Mouse (Mus musculus) ovary, postnatal 14 days (tissue): ENCODE results near the gene Gm4969.

Source experiments
- DNase-seq: peaks from one replicate; pipeline ENCODE4 v3.0.0; 2022; ENCODE audit warnings: low spot score

Gm4969 gene

DNA sequence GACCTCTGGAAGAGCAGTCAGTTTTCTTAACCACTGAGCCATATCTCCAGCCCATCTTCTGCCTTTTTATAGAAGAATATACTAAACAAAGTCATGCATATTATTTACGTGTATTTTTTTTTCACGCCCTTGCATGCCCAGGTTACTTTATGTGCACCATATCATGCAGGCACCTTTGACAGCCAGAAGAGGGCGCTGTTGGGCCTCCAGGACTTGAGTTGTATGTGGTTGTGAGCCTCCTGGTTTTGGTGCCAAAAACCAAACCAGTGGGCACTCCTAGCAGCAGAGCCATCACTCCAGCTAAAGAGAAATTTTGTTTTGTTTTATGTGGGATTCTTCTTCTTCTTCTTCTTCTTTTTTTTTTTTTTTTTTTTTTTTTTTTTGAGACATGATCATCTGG, 48.7 kb downstream of the Gm4969 start:
- DNase-seq = no peak

DNA sequence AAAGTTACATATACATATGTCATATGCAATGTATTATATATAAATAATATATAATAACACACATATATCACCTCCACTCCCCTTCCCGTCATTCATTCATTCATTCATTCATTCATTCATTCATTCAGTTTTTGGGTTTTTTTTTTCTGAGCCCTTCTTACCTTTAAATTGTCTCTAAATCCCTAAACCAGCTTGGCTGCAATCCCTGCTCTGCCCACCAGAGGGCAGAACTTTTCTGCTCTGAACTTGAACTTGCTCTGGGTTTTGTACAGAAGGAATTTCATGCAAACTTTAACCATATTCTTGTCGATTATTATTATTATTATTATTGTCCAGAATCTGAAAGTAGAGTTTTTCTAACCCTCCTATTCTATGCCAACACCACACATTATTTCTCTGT, 49.5 kb downstream of the Gm4969 start:
- DNase-seq = peak; percentile 68

DNA sequence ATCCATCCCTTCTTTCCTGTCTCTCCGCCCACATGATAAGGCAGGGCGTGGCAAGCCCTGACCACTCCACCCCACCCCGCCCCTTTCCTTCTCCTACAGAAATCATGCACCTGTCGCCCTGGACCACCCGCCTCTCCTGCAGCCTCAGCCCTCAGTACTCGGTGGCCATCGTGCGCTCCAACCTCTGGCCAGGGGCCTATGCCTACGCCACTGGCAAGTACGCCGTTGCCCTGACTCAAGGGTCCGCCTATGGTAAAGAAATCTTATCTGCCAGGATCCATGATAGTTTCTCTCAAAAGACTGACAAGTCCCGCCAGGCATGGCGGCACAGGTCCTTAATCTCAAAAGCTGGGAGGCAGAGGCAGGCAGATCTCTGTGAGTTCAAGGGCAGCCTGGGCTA, 50.2 kb downstream of the Gm4969 start:
- no peak for DNase-seq

DNA sequence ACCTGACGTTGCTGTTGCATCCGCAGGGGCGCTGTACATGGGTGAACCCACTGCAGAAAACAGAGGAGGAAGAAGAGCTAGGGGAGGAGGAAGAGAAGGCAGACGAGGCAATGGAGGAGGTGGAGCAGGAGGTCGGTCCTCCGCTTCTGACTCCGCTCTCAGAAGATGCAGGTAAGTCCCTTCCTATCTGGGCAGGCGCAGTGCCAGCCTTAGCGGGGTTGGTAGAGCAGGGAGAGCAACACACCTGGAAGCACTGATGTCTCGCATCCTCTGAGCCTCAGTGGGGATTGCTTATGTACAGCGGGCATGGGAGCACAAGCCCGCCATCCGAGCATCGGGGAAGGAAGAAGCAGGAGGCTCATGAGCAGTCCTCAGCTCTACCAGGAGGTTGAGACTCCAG, 51.1 kb downstream of the Gm4969 start:
- DNase-seq = no peak

DNA sequence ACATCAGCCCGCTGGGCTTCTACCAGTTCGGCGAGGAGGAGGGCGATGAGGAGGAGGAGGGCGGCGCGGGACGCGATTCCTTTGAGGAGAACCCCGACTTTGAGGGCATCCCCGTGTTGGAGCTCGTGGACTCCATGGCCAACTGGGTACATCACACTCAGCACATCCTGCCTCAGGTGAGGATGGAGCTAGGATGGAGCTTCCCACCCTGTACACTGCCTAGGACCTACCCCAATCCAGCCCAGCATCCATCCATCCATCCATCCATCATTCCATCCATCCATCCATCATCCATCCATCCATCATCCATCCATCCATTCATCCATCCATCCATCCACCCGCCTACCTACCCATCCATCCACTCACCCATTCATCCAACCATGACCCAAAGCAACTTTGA, 52.3 kb downstream of the Gm4969 start:
- no peak for DNase-seq

DNA sequence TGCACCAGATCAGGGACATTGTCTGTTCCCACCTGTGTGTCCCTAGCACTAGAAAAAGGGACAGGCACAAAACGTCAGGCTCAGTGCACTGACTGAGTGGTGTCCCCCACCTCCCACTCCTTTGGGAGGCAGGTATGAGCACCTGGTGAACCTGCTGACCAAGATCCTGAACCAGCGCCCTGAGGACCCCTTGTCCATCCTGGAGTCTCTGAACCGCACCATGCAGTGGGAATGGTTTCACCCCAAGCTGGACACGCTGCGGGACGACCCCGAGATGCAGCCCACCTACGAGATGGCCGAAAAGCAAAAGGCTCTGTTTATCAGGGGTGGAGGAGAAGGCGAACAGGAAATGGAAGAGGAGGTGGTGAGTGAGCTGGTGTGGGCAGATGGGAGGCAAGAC, 60.8 kb downstream of the Gm4969 start:
- DNase-seq = no peak

DNA sequence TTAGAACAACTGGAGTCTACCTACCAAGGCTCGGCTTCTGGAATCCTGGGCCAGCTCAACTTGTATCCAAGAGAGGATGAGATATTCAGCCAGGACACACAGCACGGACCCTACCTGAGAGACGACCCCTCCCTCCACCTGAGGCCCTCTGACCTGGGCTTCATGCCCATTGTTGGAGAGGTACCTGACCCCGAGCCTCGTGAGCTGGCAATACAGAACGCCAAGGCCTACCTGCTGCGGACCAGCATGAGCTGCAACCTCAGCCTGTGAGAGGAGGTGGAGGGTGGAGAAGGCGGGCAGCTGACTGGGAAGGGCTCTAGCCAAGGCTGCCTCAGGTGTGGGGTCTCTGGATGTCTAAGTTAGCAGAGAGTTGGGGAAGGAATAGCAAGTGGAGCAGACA, 63.1 kb downstream of the Gm4969 start:
- DNase-seq = no peak

DNA sequence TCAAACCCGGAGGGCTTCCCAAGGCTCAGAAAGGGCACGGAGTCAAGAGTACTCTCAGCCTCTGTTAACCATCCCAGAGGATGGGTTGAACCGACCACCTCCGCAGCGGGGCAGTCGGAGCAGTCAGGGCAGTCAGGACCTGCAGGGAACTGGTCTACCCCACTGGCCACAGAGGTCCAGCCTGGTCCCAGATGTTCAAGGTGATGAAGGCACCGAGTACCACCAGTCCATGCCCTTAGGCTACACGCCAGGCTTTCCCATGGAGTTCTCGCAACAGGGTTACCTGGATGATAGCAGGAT, 63.4 kb downstream of the Gm4969 start:
- no peak for DNase-seq

DNA sequence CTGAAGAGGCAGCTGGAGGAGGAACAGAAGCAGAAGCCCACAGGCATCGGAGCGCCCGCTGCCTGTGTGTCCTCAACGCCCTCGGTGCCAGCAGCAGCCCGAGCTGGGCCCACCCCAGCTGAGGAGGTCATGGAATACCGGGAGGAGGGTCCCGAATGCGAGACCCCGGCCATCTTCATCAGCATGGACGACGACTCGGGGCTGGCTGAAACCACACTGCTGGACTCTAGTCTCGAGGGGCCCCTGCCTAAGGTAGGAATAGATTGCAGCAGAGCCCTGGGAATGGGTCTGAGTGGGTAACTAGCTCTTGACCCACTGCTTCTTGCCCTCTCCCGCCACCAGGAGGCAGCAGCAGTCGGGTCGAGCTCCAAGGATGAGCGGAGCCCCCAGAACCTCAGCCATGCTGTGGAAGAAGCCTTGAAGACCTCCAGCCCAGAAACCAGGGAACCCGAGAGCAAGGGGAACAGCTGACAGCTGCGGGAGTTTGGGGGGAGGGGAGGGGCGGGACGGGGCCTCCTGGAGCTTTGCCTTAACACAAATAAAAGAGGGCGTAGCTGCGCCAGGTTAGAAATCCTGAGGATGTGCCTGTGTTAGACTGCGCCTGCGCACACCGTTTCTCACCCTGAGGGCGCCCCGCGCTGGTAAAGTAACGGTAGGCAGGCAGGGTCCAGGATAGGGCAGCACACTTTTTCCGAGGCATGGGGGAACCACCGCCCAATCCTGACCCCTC, 64.0 kb downstream of the Gm4969 start, which contains the start of gene Rsph6a:
Gene Rsph6a (plus strand): TSS at position 644 of the 730 bp plus-strand sequence.
- DNase-seq = peak; percentile 39

DNA sequence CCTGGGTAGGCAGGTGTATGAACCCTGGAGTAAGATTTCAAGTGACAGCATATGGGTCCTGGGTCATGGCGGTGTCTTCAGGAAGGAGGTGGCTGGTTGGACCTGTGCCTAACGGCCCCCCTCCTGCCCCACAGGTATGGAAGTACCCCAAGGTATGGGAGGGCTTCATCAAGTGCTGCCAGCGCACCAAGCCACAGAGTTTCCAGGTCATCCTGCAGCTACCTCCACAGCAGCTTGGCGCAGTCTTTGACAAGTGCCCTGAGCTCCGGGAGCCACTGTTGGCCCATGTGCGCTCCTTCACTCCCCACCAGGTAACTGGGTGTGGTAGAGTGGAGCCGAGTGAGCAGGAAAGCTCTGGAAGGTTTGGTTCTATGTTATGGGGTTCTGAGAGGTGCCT, 65.0 kb downstream of the Gm4969 start:
- no peak for DNase-seq

DNA sequence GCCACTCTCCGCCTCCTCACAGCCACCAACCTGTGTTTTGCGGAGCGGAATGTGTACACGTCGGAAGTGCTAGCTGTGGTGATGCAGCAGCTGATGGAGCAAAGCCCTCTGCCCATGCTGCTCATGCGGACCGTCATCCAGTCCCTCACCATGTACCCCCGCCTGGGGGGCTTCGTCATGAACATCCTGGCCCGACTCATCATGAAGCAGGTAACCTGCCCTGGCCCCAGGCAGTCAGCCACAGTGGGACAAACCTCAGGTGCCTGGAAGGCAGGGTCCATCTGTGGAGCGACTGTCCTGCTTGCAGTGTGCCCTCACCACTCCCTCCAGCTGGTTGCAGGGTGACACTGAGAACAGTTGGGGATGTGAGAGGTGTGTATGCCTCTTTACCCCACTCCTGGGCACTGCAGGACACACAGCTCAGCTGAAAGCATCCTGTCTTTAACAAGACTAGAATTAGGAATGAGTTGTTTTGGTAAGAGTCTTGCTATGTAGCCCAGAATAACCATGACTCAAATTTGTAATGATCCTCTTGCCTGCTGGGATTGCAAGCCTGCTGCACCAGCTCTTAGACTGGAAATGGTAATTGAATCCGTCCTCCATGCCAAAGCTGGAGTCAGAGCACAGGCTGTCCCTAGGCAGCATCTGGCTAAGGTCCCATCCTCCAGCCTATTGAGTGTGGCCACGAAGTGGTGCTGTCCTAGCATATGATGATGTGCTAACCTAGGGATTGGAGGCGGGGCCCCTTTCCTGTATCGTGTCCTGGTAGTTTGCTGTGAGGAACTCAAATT, 65.6 kb downstream of the Gm4969 start:
- no peak for DNase-seq

DNA sequence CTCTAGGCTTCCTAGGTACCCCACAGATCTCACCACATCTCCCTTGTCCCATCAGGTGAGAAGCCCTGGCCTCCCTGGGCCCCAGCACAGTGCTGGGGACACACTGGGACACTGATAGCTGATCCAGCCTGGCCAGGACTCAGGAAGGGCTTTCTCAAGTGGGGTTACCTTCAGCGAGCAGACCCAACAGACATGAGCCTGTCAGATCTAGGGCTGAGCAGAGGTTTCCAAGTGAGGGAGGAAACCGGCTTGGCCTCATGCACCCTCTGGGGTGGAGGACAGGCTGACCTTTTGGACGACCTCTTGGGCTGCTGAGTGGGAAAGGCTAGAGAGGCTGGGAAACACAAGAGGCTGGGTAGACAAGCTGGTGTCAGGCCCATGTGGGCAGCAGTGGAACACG, 67.0 kb downstream of the Gm4969 start:
- DNase-seq = no peak

DNA sequence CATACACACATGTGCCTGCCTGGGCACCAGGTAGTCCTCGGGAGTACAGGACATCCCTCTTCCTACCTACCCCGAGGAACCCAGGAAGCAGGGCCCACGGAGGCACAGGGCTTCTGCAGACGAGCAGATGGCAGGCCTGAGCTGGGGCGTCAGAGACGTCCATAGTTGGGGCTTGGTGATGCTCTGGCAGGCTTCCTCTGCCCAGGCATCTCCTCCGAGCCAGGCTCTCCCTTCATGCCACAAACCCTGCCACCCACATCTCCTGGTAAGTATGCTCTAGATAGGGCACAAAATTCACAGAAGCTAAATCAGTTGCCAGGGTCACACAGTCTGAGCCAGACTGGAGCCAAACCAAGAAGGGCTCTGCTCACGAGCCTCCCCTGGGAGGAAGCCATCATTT, 68.0 kb downstream of the Gm4969 start:
- no peak for DNase-seq

DNA sequence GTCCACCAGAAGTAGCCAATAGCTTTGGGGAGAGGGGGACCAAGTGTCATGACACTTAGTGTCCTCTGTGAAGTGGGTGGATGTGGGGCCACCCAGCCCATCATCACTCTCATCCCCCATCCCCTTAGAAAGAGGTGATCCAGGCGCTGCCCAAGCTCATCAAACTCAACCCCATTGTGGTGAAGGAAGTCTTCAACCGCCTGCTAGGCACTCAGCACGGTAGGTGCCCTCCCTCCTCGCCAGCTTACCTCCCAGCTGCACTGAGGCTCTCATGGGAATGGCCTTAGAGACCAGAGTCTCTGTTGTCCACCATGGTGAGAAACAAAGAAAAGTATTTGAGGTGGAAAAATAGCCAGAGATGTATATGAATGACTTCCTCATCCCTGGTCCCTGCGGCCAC, 68.9 kb downstream of the Gm4969 start:
- no peak for DNase-seq
